Mouse (Mus musculus) lung, postnatal 0 days (tissue): ENCODE results near the gene D930020B18Rik.

ENCODE experiments used
- CTCF ChIP-seq: IDR thresholded peaks from 2 replicates; pipeline ENCODE4 v1.5.1; 2016; ENCODE audit warnings: antibody characterized with exemption, mild to moderate bottlenecking
- EP300 ChIP-seq: IDR thresholded peaks from 2 replicates; pipeline ENCODE4 v1.6.1; 2016; ENCODE audit warnings: antibody characterized with exemption, mild to moderate bottlenecking, control low read depth

- TF ChIP-seq CTCF (no peak), EP300 (no peak)
Observed at GRCm38 (mm10) chr10:121726505-121726904, 85.1 kb downstream of the D930020B18Rik start.
